Mouse (Mus musculus) heart, adult 9 months (tissue): Measurements from ENCODE around the gene Gpc6.

Source experiments
- DNase-seq, 2 experiments: peaks; one replicate each; pipeline ENCODE4 v3.0.0; 2022; ENCODE audit warnings: low spot score in 2 of 2

The Gpc6 gene

GRCm38 (mm10) chr14:117919612-117920011 lies 994.5 kb downstream of the Gpc6 start:
- DNase-seq = no peak

DNA sequence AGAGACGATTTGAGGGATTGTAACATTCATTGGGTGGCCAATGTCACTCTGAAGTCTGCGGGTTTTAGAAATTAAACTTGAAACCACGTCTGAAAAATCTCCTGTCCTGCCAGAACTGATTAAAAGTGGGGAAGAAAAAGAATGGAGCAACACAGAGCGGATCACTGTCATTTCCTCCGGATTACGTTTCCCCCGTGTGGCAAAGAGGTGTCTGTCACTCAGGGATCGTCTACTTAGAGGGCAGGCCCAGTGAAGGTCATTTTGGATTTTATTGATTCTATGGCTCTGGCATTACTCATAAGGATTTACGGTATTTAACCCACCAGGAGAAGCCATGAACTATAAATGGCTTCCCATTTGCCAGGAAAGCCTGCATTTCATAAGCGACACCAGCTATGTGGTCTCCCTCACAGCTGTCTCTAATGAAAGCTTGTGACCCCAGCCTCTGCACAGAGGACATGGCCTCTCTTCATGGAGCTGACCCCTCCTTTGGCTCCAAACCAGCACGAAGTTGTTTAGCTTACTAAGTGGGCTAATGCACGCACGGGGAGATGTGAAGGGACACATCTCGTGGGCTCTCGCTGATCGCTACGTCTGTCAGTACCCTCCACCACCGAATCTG lies 996.4 kb downstream of the Gpc6 start:
- no peak for DNase-seq

- DNase-seq = no peak
These were observed 998.6 kb downstream of the Gpc6 start for GRCm38 (mm10) chr14:117923667-117924066.

- DNase-seq = peak; percentile 51 to 52
These were observed 1005.2 kb downstream of the Gpc6 start for GRCm38 (mm10) chr14:117930105-117930847.

DNA sequence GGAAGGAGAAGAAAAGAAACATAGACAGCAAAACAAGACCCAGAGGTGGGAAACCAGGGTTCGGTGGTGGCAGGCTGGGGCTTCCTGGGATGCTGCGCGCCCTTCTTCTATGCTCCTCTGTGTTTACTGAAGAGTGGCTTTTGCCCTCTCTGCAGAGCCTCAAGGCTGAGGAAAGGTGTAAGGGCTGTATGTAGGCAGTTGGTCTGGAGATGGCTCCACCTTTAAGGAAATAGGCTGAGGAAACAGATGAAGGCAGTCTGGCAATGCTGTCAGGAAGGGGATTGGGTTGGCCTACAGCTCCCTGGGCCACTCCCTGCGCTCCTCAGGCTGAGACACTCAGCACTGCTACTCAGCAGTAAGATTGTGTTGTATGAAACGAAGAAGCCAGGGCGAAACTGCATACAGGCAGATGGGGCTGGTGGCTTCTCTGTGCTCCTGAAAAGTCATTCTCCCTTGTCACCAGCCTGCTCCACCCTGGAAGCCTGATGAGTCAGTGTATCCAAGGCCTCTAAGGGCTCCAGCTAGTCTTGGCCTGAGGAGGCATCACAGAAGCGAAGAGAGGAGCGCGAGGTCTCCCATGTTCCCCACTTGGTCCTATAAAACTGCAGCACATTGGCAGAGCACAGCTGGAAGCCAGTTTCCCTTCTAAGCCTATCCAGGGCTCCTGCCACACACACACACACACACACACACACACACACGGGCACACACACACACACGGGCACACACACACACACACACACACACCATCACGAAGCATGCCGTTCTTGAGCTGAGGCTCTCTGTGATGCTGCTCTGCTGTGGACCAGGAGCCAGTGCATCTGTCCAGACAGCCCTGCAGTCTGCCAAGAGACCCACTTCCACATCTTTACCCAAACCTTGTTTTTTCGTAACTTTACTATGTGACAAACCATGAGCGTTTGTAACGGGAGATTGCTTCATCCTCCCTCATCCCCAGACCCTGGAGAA lies 1006.0 kb downstream of the Gpc6 start:
- peak; percentile 32 to 46 for DNase-seq

DNA sequence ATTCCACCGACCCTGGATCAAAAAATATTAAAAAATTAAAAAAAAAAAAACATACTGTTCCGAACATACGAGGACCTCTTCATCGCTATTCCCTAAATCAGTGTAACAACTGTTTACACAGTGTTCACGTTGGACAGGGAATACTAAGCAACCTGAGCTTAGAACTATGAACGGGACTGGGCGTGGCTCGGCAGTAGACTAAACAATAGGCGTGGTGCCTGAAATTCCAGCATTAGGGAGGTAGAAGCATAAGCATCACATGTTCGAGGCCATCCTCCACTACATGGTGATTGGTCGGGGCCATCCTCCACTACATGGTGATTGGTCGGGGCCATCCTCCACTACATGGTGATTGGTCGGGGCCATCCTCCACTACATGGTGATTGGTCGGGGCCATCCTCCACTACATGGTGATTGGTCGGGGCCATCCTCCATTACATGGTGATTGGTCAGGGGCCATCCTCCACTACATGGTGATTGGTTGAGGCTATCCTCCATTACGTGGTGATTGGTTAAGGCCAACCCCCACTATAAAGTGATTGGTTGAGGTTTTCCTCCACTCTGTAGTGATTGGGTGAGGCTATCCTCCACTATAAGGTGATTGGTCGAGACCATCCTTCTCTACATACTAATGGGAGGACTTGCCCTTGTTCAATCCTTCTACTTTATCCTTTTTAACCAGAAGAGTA lies 1007.2 kb downstream of the Gpc6 start:
- no peak for DNase-seq

- DNase-seq = peak in 1 of 2 experiments; percentile 29
These were observed 1013.4 kb downstream of the Gpc6 start for GRCm38 (mm10) chr14:117938554-117938953.

- no peak for DNase-seq
These were observed 1014.4 kb downstream of the Gpc6 start for GRCm38 (mm10) chr14:117939471-117939870.

GRCm38 (mm10) chr14:117945920-117946503 lies 1020.9 kb downstream of the Gpc6 start:
- DNase-seq = no peak

DNA sequence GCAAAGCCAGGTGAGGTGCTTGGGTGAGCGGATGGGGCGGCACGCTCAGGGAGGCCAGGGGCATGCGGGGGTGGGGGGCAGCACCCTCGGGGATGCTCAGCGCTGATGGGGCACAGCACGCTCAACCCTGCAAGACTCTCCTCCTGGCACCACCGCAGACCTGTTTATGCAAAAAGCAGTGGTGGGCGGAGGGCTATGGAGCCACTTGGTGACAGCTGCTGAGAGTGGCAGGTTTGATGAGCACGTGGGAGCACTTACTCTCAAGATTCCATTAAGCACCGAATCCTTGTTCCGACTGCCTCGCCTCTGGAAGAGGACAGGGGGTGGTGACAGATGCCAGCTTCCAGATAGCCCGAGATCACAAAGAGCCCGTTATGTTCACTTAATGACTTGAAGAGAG lies 1026.2 kb downstream of the Gpc6 start:
- no peak for DNase-seq

DNA sequence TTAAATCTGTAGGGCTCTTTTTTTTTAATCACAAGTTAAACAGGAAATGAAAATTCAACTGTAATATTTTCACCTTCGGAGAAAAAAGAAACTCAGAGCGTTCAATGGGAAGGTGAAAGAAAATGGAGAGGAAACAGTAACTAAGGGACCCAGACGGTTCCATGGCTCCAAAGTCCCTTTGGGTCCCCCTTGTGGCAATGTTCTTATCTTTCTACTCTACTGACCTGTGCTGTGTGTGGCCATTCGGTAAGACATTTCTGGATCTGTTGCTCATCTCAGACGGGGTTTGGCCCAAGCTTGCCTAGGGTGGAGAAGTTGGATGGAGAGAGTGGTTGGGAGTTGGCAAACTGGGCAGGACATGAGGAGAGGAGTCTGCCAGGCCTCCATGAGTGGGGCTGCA lies 1026.6 kb downstream of the Gpc6 start:
- no peak for DNase-seq

- peak in 1 of 2 experiments; percentile 48 for DNase-seq
These were observed 1030.9 kb downstream of the Gpc6 start for GRCm38 (mm10) chr14:117956051-117956450.

DNA sequence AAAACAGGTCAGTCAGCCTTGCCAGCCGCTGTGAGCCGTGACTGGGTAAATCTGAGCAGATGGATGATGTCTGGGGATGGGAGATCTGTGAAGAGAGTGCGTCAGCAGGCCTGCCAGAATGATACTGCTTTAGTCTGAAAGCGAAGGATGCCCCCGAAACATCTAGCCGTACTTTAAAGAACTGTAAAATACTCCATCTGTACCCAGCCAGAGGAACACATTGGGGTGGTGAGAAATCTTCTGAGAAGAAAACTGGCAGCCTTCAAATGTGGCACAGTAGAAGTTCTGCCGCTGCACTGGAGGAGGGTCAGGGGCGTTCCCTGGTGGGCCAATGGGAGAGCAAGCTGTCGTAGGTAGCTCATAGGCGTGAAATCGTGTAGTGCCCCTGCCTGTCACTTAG lies 1033.3 kb downstream of the Gpc6 start:
- no peak for DNase-seq

DNA sequence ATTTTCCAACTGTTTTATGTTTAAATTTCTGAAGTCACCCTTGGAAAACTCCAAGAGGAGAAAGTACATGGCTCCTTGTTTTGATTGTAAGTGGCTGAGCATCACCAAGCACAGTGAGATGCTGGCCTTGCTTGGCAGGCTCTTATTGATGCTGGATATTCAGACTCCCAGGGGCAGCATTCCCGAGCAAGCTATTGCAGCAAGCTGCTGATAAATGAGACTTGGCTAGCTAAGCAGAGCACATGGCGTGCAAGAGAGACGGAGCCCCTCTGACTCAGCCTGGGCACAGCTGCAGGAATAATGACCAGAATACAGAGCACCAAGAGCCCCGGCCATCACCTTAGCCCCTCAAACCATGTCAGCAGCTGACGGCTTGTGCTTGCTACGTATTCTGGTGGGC lies 1036.2 kb downstream of the Gpc6 start:
- DNase-seq = peak; percentile 78 to 84

GRCm38 (mm10) chr14:117961844-117962243 lies 1036.7 kb downstream of the Gpc6 start:
- no peak for DNase-seq

GRCm38 (mm10) chr14:117962453-117962852 lies 1037.3 kb downstream of the Gpc6 start:
- no peak for DNase-seq

DNA sequence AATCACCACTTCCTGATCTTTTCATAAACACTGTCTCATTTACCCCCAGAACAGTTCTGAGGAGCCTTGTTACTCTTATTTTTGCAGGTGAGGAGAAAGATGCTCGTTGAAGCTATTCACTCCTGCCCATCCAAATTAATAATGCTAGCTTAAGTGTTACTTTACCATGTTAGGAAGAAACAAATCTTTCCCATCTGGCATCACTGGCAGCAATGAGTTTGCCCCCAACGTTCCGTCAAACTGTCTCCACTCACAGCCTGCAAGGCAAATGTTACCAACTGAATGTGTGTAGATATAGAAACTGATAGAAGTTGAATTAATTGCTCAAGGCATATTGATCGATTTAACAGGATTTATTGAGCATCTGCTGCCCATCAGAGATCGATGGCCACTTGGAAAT lies 1047.5 kb downstream of the Gpc6 start:
- DNase-seq = no peak

DNA sequence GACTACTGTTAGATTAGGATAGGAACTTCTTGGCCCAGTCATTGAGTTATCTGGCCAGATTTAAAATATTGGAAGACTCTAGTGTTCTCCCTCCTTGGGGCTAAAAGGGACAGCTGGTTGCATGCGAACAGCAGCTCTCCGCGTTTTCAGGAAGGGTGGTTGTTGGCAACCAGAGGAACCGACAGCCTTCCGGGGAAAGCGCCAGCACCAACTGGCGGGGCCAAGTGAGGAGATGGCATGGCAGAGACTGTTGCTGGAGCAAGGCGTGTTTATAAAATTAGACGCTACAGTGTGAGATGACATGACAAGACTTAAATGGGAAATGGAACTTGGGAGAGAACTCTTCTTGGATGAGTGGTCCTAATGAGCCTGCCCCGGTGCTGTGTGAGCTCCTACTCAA lies 1056.4 kb downstream of the Gpc6 start:
- no peak for DNase-seq

- no peak for DNase-seq
These were observed 1063.3 kb downstream of the Gpc6 start for GRCm38 (mm10) chr14:117988444-117988843.

GRCm38 (mm10) chr14:117990203-117990602 lies 1065.1 kb downstream of the Gpc6 start:
- DNase-seq = no peak

GRCm38 (mm10) chr14:117992600-117993256 lies 1067.6 kb downstream of the Gpc6 start:
- no peak for DNase-seq
